Mouse (Mus musculus): ENCODE results near the gene Plch2.

GRCm38 (mm10) chr4:155017253-155017878, 39.2 kb downstream of the Plch2 start:
- TF ChIP-seq E2F4 (IDR thresholded peaks at IDR 0.05; ENCODE audit: insufficient read depth), result no peak
- no peak for TF ChIP-seq USF1 (IDR thresholded peaks at IDR 0.05; ENCODE audit: low read depth)
- TF ChIP-seq POLR2A (IDR thresholded peaks at IDR 0.05; ENCODE audit: insufficient read length, low read depth), result no peak
- TF ChIP-seq MAX (IDR thresholded peaks at IDR 0.05; ENCODE audit: low read depth), result no peak
- no peak for TF ChIP-seq TCF12 (IDR thresholded peaks at IDR 0.05; ENCODE audit: insufficient read depth, poor library complexity, severe bottlenecking)
- TF ChIP-seq MYOG (IDR thresholded peaks at IDR 0.05; ENCODE audit: control insufficient read depth in 1 of 3, insufficient read depth in 1 of 3, insufficient read length in 2 of 3, low read depth in 2 of 3), result no peak
- no peak for TF ChIP-seq CEBPB (IDR thresholded peaks at IDR 0.05; ENCODE audit: insufficient read depth, poor library complexity, severe bottlenecking)
- no peak for TF ChIP-seq MYOD1 (IDR thresholded peaks at IDR 0.05; ENCODE audit: control insufficient read depth in 1 of 3, insufficient read length in 2 of 3, low read depth in 2 of 3)
- TF ChIP-seq TCF3 (IDR thresholded peaks at IDR 0.05; ENCODE audit: insufficient read length, low read depth), result no peak
